Mouse (Mus musculus): Measurements from ENCODE around the gene Plppr1.

- TF ChIP-seq POLR2A (IDR thresholded peaks at IDR 0.05; ENCODE audit: borderline replicate concordance, control insufficient read depth, low read depth, low read length) (no peak), CTCF (IDR thresholded peaks at IDR 0.05; ENCODE audit: control insufficient read depth, insufficient read depth, low read length) (no peak)
Observed at GRCm38 (mm10) chr4:49223501-49223900, 164.4 kb downstream of the Plppr1 start.

All from bone marrow, adult 2 months (tissue).